Mouse (Mus musculus) lung, postnatal 0 days (tissue): ENCODE measurements at regions not wholly inside any gene's neighbourhood (a gene's known extent, or its start where the extent isn't known, plus 50 kb on each side); places are given as distances from the start of the nearest gene placed in this dataset.

ENCODE experiments used
- ATAC-seq: fragments of 200-750 bp; cut with Nextera tagmentation; 2 replicates; pipeline ENCODE4 v1.8.0; 2017; ENCODE audit warnings: moderate library complexity
- DNase-seq: peaks from one replicate; pipeline ENCODE4 v3.0.0-alpha.2; 2016; ENCODE audit warnings: low spot score
- H3K27ac ChIP-seq: fragments of 300-500 bp; sonication (generic); 2 replicates; pipeline ENCODE4 v1.5.1; 2014; ENCODE audit warnings: antibody characterized with exemption, mild to moderate bottlenecking, low read length, mixed read lengths
- H3K27me3 ChIP-seq: fragments of 300-500 bp; sonication (generic); replicated peaks from 2 replicates; pipeline ENCODE4 v1.6.1; 2014; ENCODE audit warnings: low read length, mixed read lengths; ENCODE audit not compliant: insufficient read depth
- H3K36me3 ChIP-seq: fragments of 300-500 bp; sonication (generic); 2 replicates; pipeline ENCODE4 v1.6.1; 2014; ENCODE audit warnings: low read length, mixed read lengths; ENCODE audit not compliant: insufficient read depth
- H3K4me1 ChIP-seq: fragments of 300-500 bp; sonication (generic); 2 replicates; pipeline ENCODE4 v1.6.1; 2014; ENCODE audit warnings: antibody characterized with exemption, low read depth, low read length, mixed read lengths; ENCODE audit not compliant: insufficient read depth
- H3K4me2 ChIP-seq: fragments of 300-500 bp; sonication (generic); replicated peaks from 2 replicates; pipeline ENCODE4 v1.6.1; 2014; ENCODE audit warnings: low read depth, mild to moderate bottlenecking, low read length, moderate library complexity, mixed read lengths
- H3K4me3 ChIP-seq: fragments of 300-500 bp; sonication (generic); 2 replicates; pipeline ENCODE4 v1.5.1; 2014; ENCODE audit warnings: low read depth, low read length
- H3K9ac ChIP-seq: fragments of 300-500 bp; sonication (generic); replicated peaks from 2 replicates; pipeline ENCODE4 v1.6.1; 2014; ENCODE audit warnings: low read depth, mild to moderate bottlenecking
- H3K9me3 ChIP-seq: fragments of 300-500 bp; sonication (generic); 2 replicates; pipeline ENCODE4 v1.6.1; 2016; ENCODE audit warnings: low read length, mixed read lengths
- CTCF ChIP-seq: IDR thresholded peaks from 2 replicates; pipeline ENCODE4 v1.5.1; 2016; ENCODE audit warnings: antibody characterized with exemption, mild to moderate bottlenecking
- EP300 ChIP-seq: IDR thresholded peaks from 2 replicates; pipeline ENCODE4 v1.6.1; 2016; ENCODE audit warnings: antibody characterized with exemption, mild to moderate bottlenecking, control low read depth
- WGBS: fragments of 180-500 bp; shearing (Covaris S2); extraction: QIAGEN DNeasy Blood & Tissue Kit; methylation state at CpG from one replicate; pipeline ENCODE4 v1.1.7; 2014; 5-methylcytosine and 5-hydroxymethylcytosine counted together

- ATAC-seq (no peak), DNase-seq (peak; percentile 36)
- no peak overlapping the region for H3K27ac ChIP-seq
- no peaks in the 10 kb centered on the region for H3K27me3 ChIP-seq
- no peaks in the 10 kb centered on the region for H3K9me3 ChIP-seq
- H3K4me1 ChIP-seq = peaks cover 5% of the 10 kb centered on the region; the same call in 1 of the 2 replicates
- 49% methylated on average over 2 of the region's 2 CpGs for WGBS
- H3K36me3 ChIP-seq = no peaks in the 10 kb centered on the region
- H3K4me3 ChIP-seq = no peak overlapping the region
- peak; percentile 84 for TF ChIP-seq CTCF
- TF ChIP-seq EP300 = no peak
- H3K4me2 ChIP-seq = no peak overlapping the region
- no peak overlapping the region for H3K9ac ChIP-seq
Observed at GRCm38 (mm10) chr13:64007688-64008087, 81.3 kb downstream of the Hsd17b3 start.

GRCm38 (mm10) chr13:64002945-64003459 is 86.0 kb downstream of the Hsd17b3 start:
- H3K9ac ChIP-seq = no peak overlapping the region

GRCm38 (mm10) chr13:64000303-64000702 is 88.7 kb downstream of the Hsd17b3 start:
- no peaks in the 10 kb centered on the region for H3K36me3 ChIP-seq
- ATAC-seq = 0 out of 2 replicates have a peak, but pooled peaks have one; percentile 23
- H3K9me3 ChIP-seq = no peaks in the 10 kb centered on the region
- peak; percentile 35 for DNase-seq
- no peaks in the 10 kb centered on the region for H3K27me3 ChIP-seq
- no peak overlapping the region for H3K27ac ChIP-seq
- no peak overlapping the region for H3K9ac ChIP-seq
- no peak overlapping the region for H3K4me2 ChIP-seq
- H3K4me1 ChIP-seq = peaks cover 6% of the 10 kb centered on the region; the same call in 1 of the 2 replicates
- H3K4me3 ChIP-seq = no peak overlapping the region
- TF ChIP-seq EP300 (no peak), CTCF (no peak)
- WGBS = 37% methylated on average over 6 of the region's 6 CpGs

More at GRCm38 (mm10) chr13:64002945-64003459, 86.0 kb downstream of the Hsd17b3 start:
- no peaks in the 10 kb centered on the region for H3K27me3 ChIP-seq
- peak; percentile 86 for ATAC-seq
- H3K4me2 ChIP-seq = no peak overlapping the region
- no peak overlapping the region for H3K4me3 ChIP-seq
- peak; percentile 82 for DNase-seq
- no peak for TF ChIP-seq CTCF
- peak; percentile 67 for TF ChIP-seq EP300
- no peaks in the 10 kb centered on the region for H3K9me3 ChIP-seq
- H3K36me3 ChIP-seq = no peaks in the 10 kb centered on the region
- peak overlapping the region; percentile 20; the same call in 1 of the 2 replicates for H3K27ac ChIP-seq
- WGBS = 11% methylated on average over 6 of the region's 6 CpGs
- peaks cover 6% of the 10 kb centered on the region; the same call in 1 of the 2 replicates for H3K4me1 ChIP-seq

GRCm38 (mm10) chr13:63998647-63999046 is 90.4 kb downstream of the Hsd17b3 start:
- H3K4me1 ChIP-seq = peaks cover 6% of the 10 kb centered on the region; the same call in 1 of the 2 replicates
- no peak for DNase-seq
- H3K9ac ChIP-seq = no peak overlapping the region
- H3K27me3 ChIP-seq = no peaks in the 10 kb centered on the region
- H3K4me2 ChIP-seq = no peak overlapping the region
- no peak for ATAC-seq
- WGBS = 53% methylated on average over 10 of the region's 10 CpGs
- H3K9me3 ChIP-seq = no peaks in the 10 kb centered on the region
- TF ChIP-seq CTCF (no peak), EP300 (no peak)
- H3K27ac ChIP-seq = no peak overlapping the region
- H3K4me3 ChIP-seq = no peak overlapping the region
- no peaks in the 10 kb centered on the region for H3K36me3 ChIP-seq

- Histone ChIP-seq H3K4me2 (no peak overlapping the region), H3K4me1 (no peaks in the 10 kb centered on the region), H3K9ac (no peak overlapping the region), H3K27ac (peak overlapping the region; percentile 44; the same call in 1 of the 2 replicates), H3K36me3 (no peaks in the 10 kb centered on the region), H3K27me3 (no peaks in the 10 kb centered on the region), H3K4me3 (no peak overlapping the region), H3K9me3 (no peaks in the 10 kb centered on the region)
- TF ChIP-seq CTCF (no peak), EP300 (peak; percentile 30; the same call in 1 of the 2 replicates)
- ATAC-seq = peak; percentile 36
- WGBS = 40% methylated on average over 12 of the region's 12 CpGs
- DNase-seq = peak; percentile 51
Observed at GRCm38 (mm10) chr13:63993857-63994477, 95.1 kb downstream of the Hsd17b3 start.

- DNase-seq (no peak), ATAC-seq (peak; percentile 11; the same call in 1 of the 2 replicates)
- Histone ChIP-seq H3K9me3 (no peaks in the 10 kb centered on the region), H3K27ac (no peak overlapping the region), H3K36me3 (no peaks in the 10 kb centered on the region), H3K4me2 (no peak overlapping the region), H3K27me3 (no peaks in the 10 kb centered on the region), H3K9ac (no peak overlapping the region), H3K4me1 (no peaks in the 10 kb centered on the region; the same call in 1 of the 2 replicates), H3K4me3 (no peak overlapping the region)
- 21% methylated on average over 1 of the region's 1 CpGs for WGBS
- TF ChIP-seq CTCF = no peak
- no peak for TF ChIP-seq EP300
Observed at GRCm38 (mm10) chr13:63992989-63993388, 96.0 kb downstream of the Hsd17b3 start.
